Comparison of ENCODE assay signal across 9 mouse cellular contexts in the genomic region with DNA sequence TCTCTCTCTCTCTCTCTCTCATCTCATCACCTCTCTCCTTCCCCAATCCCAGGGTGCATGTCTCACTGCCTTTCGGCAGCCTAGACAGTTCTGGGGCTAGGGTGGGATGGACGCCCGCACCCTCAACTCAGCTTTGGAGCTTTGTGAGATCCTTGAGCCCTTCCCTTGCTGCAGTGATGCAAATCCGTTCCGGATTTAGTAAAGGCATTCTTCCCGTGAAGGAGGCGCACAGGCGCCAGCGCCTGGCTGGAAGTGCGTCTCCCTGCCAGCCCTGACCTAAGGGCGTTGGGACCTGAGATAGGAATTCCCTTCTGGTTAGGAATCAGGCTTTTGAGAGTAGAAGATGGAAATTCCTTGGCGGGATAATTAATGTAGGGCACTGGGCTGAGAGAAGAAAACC. TPM values are rescaled to one million over a fixed set of nuclear protein-coding genes. Genes with fewer than 3 reads are reported as not detected.
A peak's percentile ranks its signal among the peaks of the same experiment; 100 is the strongest.
DNase-seq lines count a peak whose midpoint lies in the region; ATAC-seq lines count a peak whose summit lies in the region.
"Had no signal": no experiment of that assay in that cellular context is flagged by ENCODE, and none has a peak within 500 bp of the region (broad histone marks: within the 10 kb centered on the region; RNA-seq: fewer than 3 reads in every experiment).

No protein-coding gene starts in this region.

- ATAC-seq in heart, embryonic 15.5 days (replicated peaks; ENCODE audit: insufficient number of reproducible peaks, insufficient read depth, low FRiP score, low read depth), result 0 out of 2 replicates have a peak, but pooled peaks have one; percentile 7
- ATAC-seq in neural tube, embryonic 13.5 days (ENCODE audit: low read depth), result no peak

- no peaks in the 10 kb centered on the region for H3K36me3 ChIP-seq in heart, embryonic 15.5 days
- no peaks in the 10 kb centered on the region for H3K36me3 ChIP-seq in neural tube, embryonic 13.5 days

- DNase-seq in kidney, adult 18-20 months, result peak; percentile 51
- no peak for DNase-seq in kidney, adult 11 months
- DNase-seq in embryo, embryonic 9.5 days (ENCODE audit: extremely low spot score), result peak; percentile 61
- peak; percentile 43 to 60 for DNase-seq in kidney, postnatal 4 days
- no peak for DNase-seq in spleen, adult 12 weeks (ENCODE audit: low spot score)
- no peak for DNase-seq in right cerebral cortex, postnatal 4 days

- peak overlapping the region; percentile 32 for H3K4me3 ChIP-seq in heart, embryonic 15.5 days
- no peak overlapping the region; the same call in 1 of the 2 replicates for H3K4me3 ChIP-seq in neural tube, embryonic 13.5 days

- H3K4me1 ChIP-seq in heart, embryonic 15.5 days (replicated peaks), result peaks cover 10% of the 10 kb centered on the region
- peaks cover 4% of the 10 kb centered on the region for H3K4me1 ChIP-seq in neural tube, embryonic 13.5 days (replicated peaks)

- H3K27ac ChIP-seq in heart, embryonic 15.5 days, result peak overlapping the region; percentile 17
- H3K27ac ChIP-seq in neural tube, embryonic 13.5 days (replicated peaks), result no peak overlapping the region

- H3K4me2 ChIP-seq in heart, embryonic 15.5 days, result peak overlapping the region; percentile 59
- peak overlapping the region; percentile 40 for H3K4me2 ChIP-seq in neural tube, embryonic 13.5 days

- H3K9me3 ChIP-seq in heart, embryonic 15.5 days (replicated peaks), result no peaks in the 10 kb centered on the region
- H3K9me3 ChIP-seq in neural tube, embryonic 13.5 days, result no peaks in the 10 kb centered on the region

- H3K27me3 ChIP-seq in heart, embryonic 15.5 days, result no peaks in the 10 kb centered on the region
- no peaks in the 10 kb centered on the region for H3K27me3 ChIP-seq in neural tube, embryonic 13.5 days
- H3K27me3 ChIP-seq: CH12.LX had no signal

- 6% methylated on average over 12 of the region's 12 CpGs for WGBS in heart, embryonic 15.5 days
- WGBS in neural tube, embryonic 13.5 days, result 12% methylated on average over 12 of the region's 12 CpGs

- peak overlapping the region; percentile 40 for H3K9ac ChIP-seq in heart, embryonic 15.5 days
- no peak overlapping the region for H3K9ac ChIP-seq in neural tube, embryonic 13.5 days

RNA-seq across cellular contexts. Expression of gene Gm49337, which starts 9.6 kb away (rescaled TPM):
- not detected in 2 replicates for polyA plus RNA-seq in heart, embryonic 15.5 days (2015; fragmentation: Nextera tagmentation; extraction: Ambion mirVana)
- polyA plus RNA-seq in neural tube, embryonic 13.5 days (2015; fragmentation: Nextera tagmentation; extraction: Ambion mirVana), result not detected in 2 replicates

RNA-seq across cellular contexts. Expression of gene 1700042G07Rik, which starts 9.6 kb away (rescaled TPM):
- polyA plus RNA-seq in heart, embryonic 15.5 days (2015; fragmentation: Nextera tagmentation; extraction: Ambion mirVana), result not detected in 2 replicates
- polyA plus RNA-seq in neural tube, embryonic 13.5 days (2015; fragmentation: Nextera tagmentation; extraction: Ambion mirVana), result not detected in 2 replicates

RNA-seq across cellular contexts. Expression of gene Tspan1, which starts 15.3 kb away (rescaled TPM):
- 0.94 and 2.3 TPM in 2 replicates for polyA plus RNA-seq in heart, embryonic 15.5 days (2015; fragmentation: Nextera tagmentation; extraction: Ambion mirVana)
- polyA plus RNA-seq in neural tube, embryonic 13.5 days (2015; fragmentation: Nextera tagmentation; extraction: Ambion mirVana), result not detected in 2 replicates

RNA-seq across cellular contexts. Expression of gene Lurap1, which starts 31.6 kb away (rescaled TPM):
- 2.0 and 2.2 TPM in 2 replicates for polyA plus RNA-seq in heart, embryonic 15.5 days (2015; fragmentation: Nextera tagmentation; extraction: Ambion mirVana)
- 1.7 and 2.0 TPM in 2 replicates for polyA plus RNA-seq in neural tube, embryonic 13.5 days (2015; fragmentation: Nextera tagmentation; extraction: Ambion mirVana)

RNA-seq across cellular contexts. Expression of gene Pik3r3, which starts 38.7 kb away (rescaled TPM):
- 9.9 and 10.8 TPM in 2 replicates for polyA plus RNA-seq in heart, embryonic 15.5 days (2015; fragmentation: Nextera tagmentation; extraction: Ambion mirVana)
- 72.3 and 78.9 TPM in 2 replicates for polyA plus RNA-seq in neural tube, embryonic 13.5 days (2015; fragmentation: Nextera tagmentation; extraction: Ambion mirVana)

Comparison
In these comparisons a context has a peak if more than half of its experiments do, and no peak if none do; other contexts are left out.
1. DNase-seq: peak in kidney, adult 18-20 months (single experiment), embryo, embryonic 9.5 days (single experiment) and kidney, postnatal 4 days (2 of 2); none in kidney, adult 11 months (single experiment), spleen, adult 12 weeks (single experiment) and right cerebral cortex, postnatal 4 days (single experiment).